Mouse (Mus musculus): ENCODE results near the gene Insl3.

Insl3 gene

GRCm38 (mm10) chr8:71689028-71689427, at the start of gene Insl3:
Gene Insl3 (plus strand): TSS chr8:71689214.
- DNase-seq (ENCODE audit: low read depth, low spot score): no peak

- DNase-seq (ENCODE audit: low read depth, low spot score): no peak
These were observed 49.7 kb upstream of the Insl3 start for GRCm38 (mm10) chr8:71639318-71639717.

DNA sequence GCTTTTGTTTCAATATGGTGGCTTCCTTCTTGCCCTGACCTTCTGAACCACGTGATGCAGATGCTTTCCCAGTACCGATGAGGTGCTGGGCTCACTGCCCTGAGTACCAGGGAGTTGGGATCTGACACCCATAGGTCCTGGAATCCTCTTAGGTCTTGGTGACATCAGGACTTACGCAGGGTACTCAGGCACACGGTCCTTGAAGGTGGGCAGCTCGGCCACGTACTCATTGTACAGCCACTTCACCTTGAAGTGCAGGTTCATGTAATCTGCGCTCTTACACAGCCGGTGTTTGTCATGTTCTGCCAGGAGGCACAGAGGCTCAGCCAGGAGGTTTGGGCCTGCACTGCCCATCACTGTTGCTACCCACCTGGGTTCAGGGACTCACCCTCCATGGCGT, 43.5 kb upstream of the Insl3 start:
- DNase-seq (ENCODE audit: low read depth, low spot score): no peak

DNA sequence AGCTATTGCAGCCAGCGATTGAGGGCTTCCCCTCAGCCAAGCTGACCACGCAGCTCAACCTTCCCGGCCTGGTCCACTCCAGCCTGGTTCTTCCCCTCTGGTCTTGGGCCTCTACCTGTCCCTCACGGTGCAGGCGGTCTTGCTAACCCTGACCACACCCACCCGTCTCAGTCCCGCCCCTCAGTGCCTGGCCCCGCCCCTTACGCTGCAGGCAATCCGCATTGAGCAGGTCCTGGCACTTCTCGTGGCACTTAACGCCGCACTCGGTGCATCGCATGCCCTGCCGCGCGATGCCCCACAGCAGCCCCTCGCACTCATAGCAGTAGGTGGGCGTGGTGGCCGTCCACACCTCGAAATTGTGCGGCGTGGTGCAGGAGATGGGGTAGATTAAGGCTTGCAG, 34.4 kb upstream of the Insl3 start:
- DNase-seq (ENCODE audit: low read depth, low spot score): peak; percentile 62

GRCm38 (mm10) chr8:71657816-71658215, 31.2 kb upstream of the Insl3 start:
- no peak for DNase-seq (ENCODE audit: low read depth, low spot score)

DNA sequence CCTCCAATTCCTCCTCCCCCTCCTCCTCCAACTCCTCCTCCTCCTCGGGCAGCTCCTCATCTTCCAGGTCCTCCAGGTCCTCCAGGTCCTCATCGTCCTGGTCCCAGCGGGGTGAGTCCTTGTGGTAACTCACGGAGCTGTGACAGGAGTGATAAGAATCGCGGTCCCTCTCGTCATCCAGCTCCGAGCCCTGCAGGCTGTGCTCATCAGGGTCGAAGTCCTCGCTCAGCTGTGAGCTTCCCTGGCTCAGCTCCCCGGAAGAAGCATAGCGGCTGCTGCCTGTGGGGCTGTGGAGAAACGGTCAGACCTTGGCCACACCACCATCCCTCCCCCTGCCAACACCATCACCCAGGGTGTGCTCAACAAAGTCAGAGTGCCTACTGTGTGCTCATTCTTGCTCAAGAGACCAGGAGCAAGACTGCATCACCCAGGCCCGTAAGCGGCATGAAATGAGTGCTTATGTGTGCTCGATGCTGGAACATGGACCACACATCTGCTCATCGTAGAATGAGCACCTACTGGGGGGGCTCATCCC, 30.4 kb upstream of the Insl3 start:
- no peak for DNase-seq (ENCODE audit: low read depth, low spot score)

GRCm38 (mm10) chr8:71659751-71660150, 29.3 kb upstream of the Insl3 start:
- no peak for DNase-seq (ENCODE audit: low read depth, low spot score)

DNA sequence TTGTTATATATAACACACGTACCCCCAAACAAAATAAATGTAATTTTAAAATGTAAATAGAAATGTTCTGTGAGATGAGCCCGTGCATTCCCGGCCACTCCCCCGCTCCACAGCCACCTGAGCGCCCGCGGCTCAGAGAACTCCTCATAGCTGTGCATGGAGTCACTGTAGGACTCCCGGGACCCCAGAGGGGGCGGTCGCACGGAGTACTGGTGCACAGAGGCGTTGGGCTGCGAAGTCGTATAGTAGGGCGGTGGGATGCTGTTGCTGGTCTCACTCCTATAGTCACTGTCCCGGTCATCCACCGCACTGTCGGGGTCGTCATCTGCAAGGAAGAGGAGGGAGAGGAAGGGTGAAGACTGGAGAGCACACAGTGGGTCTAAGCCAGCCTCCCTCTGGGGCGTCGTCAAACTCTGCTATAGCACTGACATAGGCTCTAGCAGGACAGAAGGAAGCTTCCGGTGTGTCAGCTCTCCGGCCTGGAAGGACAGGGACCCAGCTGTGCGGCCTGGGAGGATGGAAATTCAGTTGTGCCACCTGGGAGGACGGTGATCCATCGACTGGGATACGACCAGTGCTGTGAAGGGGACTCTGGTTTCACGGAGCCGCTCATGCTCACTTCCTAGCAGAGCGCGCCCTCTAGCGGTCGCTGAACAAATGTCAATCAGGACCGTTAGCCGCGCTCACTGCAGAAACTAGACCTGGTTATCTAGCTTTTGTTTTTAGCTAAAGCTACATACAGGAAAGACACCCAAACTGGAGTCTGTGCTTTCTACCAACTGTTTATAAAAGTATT, 28.5 kb upstream of the Insl3 start:
- peak; percentile 83 for DNase-seq (ENCODE audit: low read depth, low spot score)

DNA sequence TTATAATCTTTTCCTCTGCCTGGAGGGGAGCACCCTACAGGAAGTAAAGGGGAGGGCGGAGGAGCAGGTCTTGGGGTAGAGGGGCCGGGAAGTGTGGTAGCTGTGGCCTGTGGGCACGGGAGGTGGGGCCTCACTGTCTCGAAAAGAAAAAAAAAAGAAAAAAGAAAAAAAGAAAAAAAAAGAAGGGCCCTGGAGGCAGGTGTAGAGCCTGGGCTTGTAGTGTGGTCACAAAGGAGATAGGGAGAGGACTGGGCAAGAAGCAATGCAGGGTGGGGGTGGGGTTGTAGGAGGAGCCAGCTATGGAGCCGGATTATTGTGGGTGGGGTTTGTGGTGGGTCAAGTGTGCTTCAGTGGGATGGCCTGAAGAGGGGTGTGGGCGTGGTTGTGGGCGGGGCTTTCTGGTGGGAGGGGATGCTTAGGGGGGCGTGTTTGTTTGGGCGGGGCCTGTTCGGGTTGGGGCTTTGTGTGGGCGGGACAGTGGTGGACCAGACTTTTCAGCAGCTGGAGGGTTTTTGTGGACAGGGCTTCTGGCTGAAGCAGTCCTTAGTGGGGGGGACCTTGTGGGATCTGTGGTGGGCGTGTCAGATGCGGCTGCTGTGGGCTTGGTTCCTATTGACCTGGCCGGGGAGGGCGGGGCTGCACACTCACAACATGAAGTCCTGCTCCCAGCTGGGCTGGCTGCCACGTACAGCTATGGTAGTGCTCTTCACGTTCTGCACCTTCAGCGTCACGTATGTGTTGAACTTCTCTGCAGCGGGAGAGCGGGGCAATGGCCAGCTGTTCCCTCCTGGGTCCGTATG, 23.5 kb upstream of the Insl3 start:
- DNase-seq (ENCODE audit: low read depth, low spot score): peak; percentile 81

- no peak for DNase-seq (ENCODE audit: low read depth, low spot score)
These were observed 22.2 kb upstream of the Insl3 start for GRCm38 (mm10) chr8:71666855-71667254.

DNA sequence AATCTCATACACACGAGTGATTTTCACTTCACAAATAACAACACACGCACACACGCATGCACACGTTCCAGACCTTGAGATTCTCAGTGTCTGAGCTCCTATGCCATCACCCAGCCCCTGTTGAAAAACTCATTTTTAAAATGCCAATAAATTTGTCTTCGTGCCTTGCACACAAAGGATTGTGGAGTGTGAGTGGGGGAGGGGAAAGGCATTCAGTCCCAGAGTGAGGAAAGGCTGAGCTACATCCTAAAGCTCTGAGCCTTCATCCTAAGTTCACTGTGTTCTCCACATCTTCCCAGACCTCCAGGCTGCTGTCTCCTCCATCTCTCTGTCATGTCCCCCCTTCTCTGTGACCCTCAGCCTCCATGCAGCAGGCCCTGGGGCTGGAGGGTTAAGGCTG, 21.8 kb upstream of the Insl3 start:
- no peak for DNase-seq (ENCODE audit: low read depth, low spot score)

GRCm38 (mm10) chr8:71668220-71668975, 20.6 kb upstream of the Insl3 start:
- DNase-seq (ENCODE audit: low read depth, low spot score): peak; percentile 84

- no peak for DNase-seq (ENCODE audit: low read depth, low spot score)
These were observed 18.8 kb upstream of the Insl3 start for GRCm38 (mm10) chr8:71670198-71670597.

DNA sequence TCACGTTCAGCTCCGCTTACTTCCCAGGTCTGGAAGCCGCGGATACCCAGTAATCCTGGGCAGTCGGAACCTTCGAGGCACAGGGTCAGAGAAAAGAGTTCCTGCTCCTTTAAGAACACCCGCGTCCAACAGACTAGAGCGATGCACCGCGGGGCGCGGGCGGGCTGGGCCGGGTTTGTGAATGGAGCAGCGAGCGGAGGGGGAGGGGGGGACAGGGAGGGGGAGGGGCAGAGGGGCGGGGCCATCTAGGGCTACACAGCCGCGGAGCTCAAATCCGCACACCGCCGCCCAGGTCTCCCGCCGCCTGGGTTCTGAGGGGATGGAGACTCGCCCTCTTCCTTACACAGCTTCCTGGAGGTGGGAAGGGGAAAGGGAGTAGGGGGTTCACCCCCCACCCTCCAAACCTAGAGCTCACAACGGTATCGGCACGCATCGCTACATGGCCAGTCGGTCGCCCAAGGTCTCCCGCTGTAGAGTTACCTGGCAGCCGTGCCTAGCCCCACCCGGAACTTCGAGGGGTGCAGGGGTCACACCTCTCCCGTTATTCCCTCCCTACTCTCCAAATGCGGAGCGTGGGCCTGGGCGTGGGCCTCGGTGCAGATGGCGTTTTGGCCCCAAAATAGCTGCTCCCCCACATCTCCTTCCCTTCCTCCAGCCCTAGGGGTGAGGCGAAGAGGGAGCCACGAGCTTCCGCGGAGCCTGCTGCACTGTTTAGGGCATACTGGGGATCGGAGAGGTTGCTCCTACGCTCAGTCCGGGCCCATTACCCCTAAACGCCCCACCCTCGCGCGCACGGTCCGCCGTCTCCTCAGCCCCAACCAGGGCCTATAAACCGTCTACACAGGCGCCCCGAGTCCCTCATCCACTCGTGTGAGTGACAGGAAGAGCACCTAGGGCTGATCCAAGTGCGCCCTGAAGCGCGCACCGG, 18.1 kb upstream of the Insl3 start:
- peak; percentile 79 for DNase-seq (ENCODE audit: low read depth, low spot score)

DNA sequence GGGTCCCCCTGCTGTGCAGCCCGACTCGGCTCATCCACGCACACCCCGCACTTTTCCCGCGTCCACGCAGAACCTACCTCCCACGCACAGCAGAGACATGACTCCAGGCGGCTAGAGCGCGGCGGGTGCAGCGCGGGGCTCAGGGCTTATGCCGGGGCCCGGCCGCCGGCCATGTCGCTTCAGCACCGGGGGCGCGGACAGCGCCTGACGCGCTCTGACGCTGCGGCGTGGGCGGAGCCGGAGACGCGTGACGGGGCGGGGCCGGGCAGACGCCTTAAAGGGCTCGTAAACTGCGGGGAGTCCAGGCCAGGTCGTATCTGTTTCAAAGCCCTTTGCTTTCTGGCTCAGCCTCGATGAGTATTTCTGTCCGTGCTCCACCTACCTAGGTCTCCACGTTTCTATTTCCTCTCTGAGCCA, 17.5 kb upstream of the Insl3 start, which contains the start of gene Unc13a:
Unc13a (minus strand) TSS at position 209 of the 417 bp plus-strand sequence.
- peak; percentile 91 for DNase-seq (ENCODE audit: low read depth, low spot score)

DNA sequence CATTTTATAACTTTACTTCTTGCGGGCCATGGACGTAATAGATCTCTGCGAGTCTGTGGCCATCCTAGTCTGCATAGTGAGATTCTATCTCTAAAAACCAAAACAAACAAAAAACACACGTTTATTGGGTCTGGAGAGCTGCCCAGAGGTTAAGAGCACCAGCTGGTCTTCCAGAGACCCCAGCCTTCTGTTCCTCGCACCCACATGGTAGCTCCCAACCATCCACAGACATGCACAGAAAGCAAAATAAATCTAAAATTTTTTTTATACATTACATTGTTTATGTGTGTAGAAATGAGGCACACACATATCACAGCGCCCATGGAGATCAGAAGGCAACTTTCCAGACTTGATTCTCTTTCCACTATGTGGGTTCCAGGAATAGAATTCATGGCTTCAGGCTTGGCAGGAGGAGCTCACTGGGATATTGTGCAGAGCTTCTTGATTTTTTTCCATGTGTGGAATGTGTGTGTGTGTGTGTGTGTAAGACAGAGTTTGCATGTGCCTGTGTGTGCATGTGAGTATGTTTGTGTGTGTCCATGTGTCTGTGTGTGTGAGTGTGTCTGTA, 16.8 kb upstream of the Insl3 start:
- no peak for DNase-seq (ENCODE audit: low read depth, low spot score)

DNA sequence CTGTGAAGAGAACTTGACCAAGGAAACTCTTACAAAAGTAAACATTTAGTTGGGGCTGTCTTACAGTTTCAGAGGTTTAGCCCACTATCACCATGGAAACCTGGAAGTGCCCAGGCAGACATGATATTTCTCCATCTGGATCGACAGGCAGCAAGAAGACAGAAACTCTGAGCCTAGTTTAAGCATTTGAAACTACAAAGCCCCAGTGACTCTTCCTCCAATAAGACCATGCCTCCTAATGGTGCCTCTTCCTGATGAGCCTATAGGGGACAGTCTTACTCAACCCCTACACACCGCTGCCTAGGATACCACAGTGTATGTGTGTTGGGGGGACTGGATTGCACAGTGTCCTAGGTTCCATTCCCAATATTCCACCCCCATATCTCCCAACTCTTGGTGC, 14.9 kb upstream of the Insl3 start:
- DNase-seq (ENCODE audit: low read depth, low spot score): no peak

DNA sequence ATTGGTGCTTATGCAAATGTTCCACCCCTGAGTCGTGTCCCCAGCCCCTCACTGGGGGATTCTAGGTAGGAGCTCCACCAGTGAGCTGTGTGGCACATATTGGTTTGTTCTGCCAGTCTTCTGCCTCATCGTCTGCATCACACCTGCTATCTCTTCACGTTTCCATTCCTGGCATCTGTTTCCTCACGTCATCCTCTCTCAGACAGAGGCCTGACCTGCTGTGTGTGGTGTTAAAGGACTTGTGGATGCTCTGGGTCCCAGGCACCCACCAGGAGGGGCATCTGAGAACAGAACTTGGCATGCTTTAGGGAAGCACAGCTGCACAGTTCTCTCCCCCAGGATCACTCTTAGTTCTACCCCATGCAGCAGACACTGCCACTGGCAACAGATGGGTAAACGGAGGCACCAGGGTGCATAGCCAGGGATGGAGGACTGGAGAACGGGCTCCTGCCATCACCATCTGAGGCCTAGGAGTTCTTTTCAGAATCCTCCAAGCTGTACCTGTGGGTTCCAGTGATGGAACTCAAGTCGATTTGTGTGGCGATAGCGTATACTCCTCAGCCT, 13.5 kb upstream of the Insl3 start:
- DNase-seq (ENCODE audit: low read depth, low spot score): peak; percentile 53

DNA sequence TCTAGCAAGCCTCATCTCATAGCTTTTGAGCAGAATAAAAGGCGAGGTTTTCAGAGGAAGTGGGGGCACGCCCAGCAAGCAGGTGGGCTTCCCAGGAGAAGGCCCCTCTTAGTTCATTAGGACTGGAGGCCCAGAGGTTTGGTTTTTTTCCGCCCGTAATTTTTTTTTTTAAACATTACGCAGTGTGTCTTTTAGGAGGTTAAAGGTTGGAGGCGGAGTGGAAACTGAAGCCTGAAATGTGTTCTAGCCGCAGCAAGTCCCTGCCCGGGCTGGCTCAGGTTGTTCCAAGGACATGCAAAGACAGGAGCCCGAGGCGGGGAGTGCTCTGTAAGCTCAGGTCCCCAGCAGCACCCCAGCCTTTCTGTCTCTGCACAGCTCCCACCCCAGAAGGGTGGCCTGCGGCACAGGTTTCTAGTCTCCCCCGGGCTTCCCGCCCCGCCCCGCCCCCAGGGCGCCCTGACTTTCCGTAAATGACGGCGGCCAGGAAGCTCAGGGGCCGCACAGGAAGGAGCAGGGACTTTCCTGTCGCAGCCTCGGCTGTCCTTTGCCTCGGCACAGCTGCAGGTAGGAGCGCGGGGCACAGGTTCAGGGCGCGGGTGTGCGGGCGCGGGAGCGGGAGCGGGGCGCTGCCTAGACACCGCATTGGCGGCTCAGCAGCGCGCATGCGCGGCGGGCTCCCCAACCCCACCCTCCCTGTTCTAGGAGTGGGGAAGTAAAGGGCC, 12.8 kb upstream of the Insl3 start, which contains the start of gene Jak3:
Jak3 (plus strand) TSS at position 277 of the 722 bp plus-strand sequence.
- peak; percentile 93 for DNase-seq (ENCODE audit: low read depth, low spot score)

All from CD4-positive helper T cell, adult 2 months (primary cell).